In genomic region chrX:74246693-74247092, GRCm38 (mm10) we compare ENCODE assay signal across 8 mouse cellular contexts. TPM values are rescaled to one million over a fixed set of nuclear protein-coding genes. Genes with fewer than 3 reads are reported as not detected.
DNase-seq lines count a peak whose midpoint lies in the region; ATAC-seq and TF ChIP-seq lines count a peak whose summit lies in the region.

No protein-coding gene starts in this region.

- TF ChIP-seq POLR2A in liver, adult 2 months (IDR thresholded peaks at IDR 0.05; ENCODE audit: extremely low read depth, insufficient read depth, low read length): no peak

- 0 out of 2 replicates have a peak, but pooled peaks have one; percentile 7 for ATAC-seq in embryonic facial prominence, embryonic 12.5 days (ENCODE audit: insufficient number of reproducible peaks, insufficient read depth, low FRiP score, low TSS enrichment)
- peak; percentile 23 for ATAC-seq in hindbrain, embryonic 15.5 days (ENCODE audit: low FRiP score, low read depth)
- ATAC-seq in megakaryocyte, adult 5-6 weeks (ENCODE audit: poor library complexity, severe bottlenecking): 0 out of 2 replicates have a peak, but pooled peaks have one; percentile 7

- DNase-seq in liver, adult 2 months (ENCODE audit: extremely low read depth, low read depth, low spot score): no peak
- DNase-seq in liver: no peak
- DNase-seq in adrenal gland, adult 2 months: no peak
- no peak for DNase-seq in thymus, postnatal 36 days
- no peak for DNase-seq in embryo, embryonic 11 days

- no peaks in the 10 kb centered on the region for H3K36me3 ChIP-seq in liver, adult 2 months (ENCODE audit: control insufficient read depth, insufficient read depth, low read length)
- peaks cover 13% of the 10 kb centered on the region for H3K36me3 ChIP-seq in embryonic facial prominence, embryonic 12.5 days
- peaks cover 13% of the 10 kb centered on the region for H3K36me3 ChIP-seq in hindbrain, embryonic 15.5 days

- TF ChIP-seq CTCF in liver, adult 2 months (IDR thresholded peaks at IDR 0.05; ENCODE audit: low read depth, low read length): no peak

- peaks cover 3% of the 10 kb centered on the region; the same call in 1 of the 2 replicates for H3K4me1 ChIP-seq in liver, adult 2 months (ENCODE audit: control insufficient read depth, insufficient read depth, low read length)
- peaks cover 8% of the 10 kb centered on the region; the same call in 1 of the 2 replicates for H3K4me1 ChIP-seq in embryonic facial prominence, embryonic 12.5 days
- H3K4me1 ChIP-seq in hindbrain, embryonic 15.5 days (replicated peaks): peaks cover 27% of the 10 kb centered on the region

- 7% methylated on average over 15 of the region's 15 CpGs for WGBS in liver, adult 2 months
- WGBS in embryonic facial prominence, embryonic 12.5 days: 19% methylated on average over 15 of the region's 15 CpGs
- 24% methylated on average over 13 of the region's 15 CpGs for WGBS in hindbrain, embryonic 15.5 days

- peak overlapping the region; percentile 59 for H3K4me2 ChIP-seq in embryonic facial prominence, embryonic 12.5 days (replicated peaks)
- H3K4me2 ChIP-seq in hindbrain, embryonic 15.5 days: peak overlapping the region; percentile 67

- no peaks in the 10 kb centered on the region for H3K27me3 ChIP-seq in liver, adult 2 months (ENCODE audit: control insufficient read depth, insufficient read depth, low read length)
- no peaks in the 10 kb centered on the region for H3K27me3 ChIP-seq in embryonic facial prominence, embryonic 12.5 days
- no peaks in the 10 kb centered on the region for H3K27me3 ChIP-seq in hindbrain, embryonic 15.5 days

- H3K4me3 ChIP-seq in liver, adult 2 months (ENCODE audit: insufficient read depth, low read depth, low read length): peak overlapping the region; percentile 60
- H3K4me3 ChIP-seq in embryonic facial prominence, embryonic 12.5 days: peak overlapping the region; percentile 57
- peak overlapping the region; percentile 58 for H3K4me3 ChIP-seq in hindbrain, embryonic 15.5 days

- peak overlapping the region; percentile 38; the same call in 1 of the 2 replicates for H3K27ac ChIP-seq in liver, adult 2 months (replicated peaks; ENCODE audit: insufficient read depth, low read depth, low read length)
- peak overlapping the region; percentile 89 for H3K27ac ChIP-seq in embryonic facial prominence, embryonic 12.5 days
- H3K27ac ChIP-seq in hindbrain, embryonic 15.5 days (replicated peaks): peak overlapping the region; percentile 76

- peak overlapping the region; percentile 67 for H3K9ac ChIP-seq in liver, adult 2 months (ENCODE audit: low read depth, low read length)
- peak overlapping the region; percentile 56 for H3K9ac ChIP-seq in embryonic facial prominence, embryonic 12.5 days
- peak overlapping the region; percentile 29 for H3K9ac ChIP-seq in hindbrain, embryonic 15.5 days

- no peaks in the 10 kb centered on the region for H3K9me3 ChIP-seq in embryonic facial prominence, embryonic 12.5 days
- no peaks in the 10 kb centered on the region for H3K9me3 ChIP-seq in hindbrain, embryonic 15.5 days

- no peaks in the 10 kb centered on the region for H3K79me2 ChIP-seq in liver, adult 2 months (ENCODE audit: control insufficient read depth, insufficient read depth, low read length)

RNA-seq across cellular contexts. Expression of gene Flna, which starts 2.9 kb away (rescaled TPM):
- 34.8 and 47.3 TPM in 2 replicates for total RNA-seq in liver, adult 2 months (2014; rRNA removed)
- polyA plus RNA-seq in liver, adult 2 months (2012; rRNA removed): 14.9 and 24.4 TPM in 2 replicates
- 359 and 360 TPM in 2 replicates for polyA plus RNA-seq in embryonic facial prominence, embryonic 12.5 days (2016; fragmentation: Nextera tagmentation; extraction: Ambion mirVana)
- 87.8 and 92.0 TPM in 2 replicates for polyA plus RNA-seq in hindbrain, embryonic 15.5 days (2015; fragmentation: Nextera tagmentation; extraction: Ambion mirVana)
- total RNA-seq in megakaryocyte, adult 5-6 weeks (2015): 614 and 619 TPM in 2 replicates
- 2,027 and 2,122 TPM in 2 replicates for total RNA-seq in megakaryocyte, adult 5-6 weeks (2017)
- 100 to 1,000 TPM; 120 to 195 TPM for total RNA-seq in adrenal gland, adult 2 months (2021)
- polyA plus RNA-seq in adrenal gland, adult 2 months (2012; rRNA removed): 134 and 139 TPM in 2 replicates

RNA-seq across cellular contexts. Expression of gene Emd, which starts 7.8 kb away (rescaled TPM):
- 10.2 and 10.3 TPM in 2 replicates for total RNA-seq in liver, adult 2 months (2014; rRNA removed)
- polyA plus RNA-seq in liver, adult 2 months (2012; rRNA removed): 32.4 and 38.8 TPM in 2 replicates
- polyA plus RNA-seq in embryonic facial prominence, embryonic 12.5 days (2016; fragmentation: Nextera tagmentation; extraction: Ambion mirVana): 21.9 and 24.4 TPM in 2 replicates
- 14.5 and 16.7 TPM in 2 replicates for polyA plus RNA-seq in hindbrain, embryonic 15.5 days (2015; fragmentation: Nextera tagmentation; extraction: Ambion mirVana)
- total RNA-seq in megakaryocyte, adult 5-6 weeks (2015): 89.4 and 95.2 TPM in 2 replicates
- 73.3 and 99.8 TPM in 2 replicates for total RNA-seq in megakaryocyte, adult 5-6 weeks (2017)
- total RNA-seq in adrenal gland, adult 2 months (2021): 100 to 1,000 TPM in 1 of 2 experiments, 10 to 100 TPM in 1; 53.9 to 170 TPM
- polyA plus RNA-seq in adrenal gland, adult 2 months (2012; rRNA removed): 68.7 and 74.1 TPM in 2 replicates

RNA-seq across cellular contexts. Expression of gene Rpl10, which starts 23.9 kb away (rescaled TPM):
- 1,181 and 1,274 TPM in 2 replicates for total RNA-seq in liver, adult 2 months (2014; rRNA removed)
- 968 and 1,030 TPM in 2 replicates for polyA plus RNA-seq in liver, adult 2 months (2012; rRNA removed)
- 745 and 775 TPM in 2 replicates for polyA plus RNA-seq in embryonic facial prominence, embryonic 12.5 days (2016; fragmentation: Nextera tagmentation; extraction: Ambion mirVana)
- 396 and 404 TPM in 2 replicates for polyA plus RNA-seq in hindbrain, embryonic 15.5 days (2015; fragmentation: Nextera tagmentation; extraction: Ambion mirVana)
- total RNA-seq in megakaryocyte, adult 5-6 weeks (2015): 2,650 and 3,055 TPM in 2 replicates
- total RNA-seq in megakaryocyte, adult 5-6 weeks (2017): 1,311 and 1,465 TPM in 2 replicates
- total RNA-seq in adrenal gland, adult 2 months (2021): 100 to 1,000 TPM; 220 to 443 TPM
- polyA plus RNA-seq in adrenal gland, adult 2 months (2012; rRNA removed): 692 and 707 TPM in 2 replicates

RNA-seq across cellular contexts. Expression of gene Taz, which starts 35.0 kb away (rescaled TPM):
- total RNA-seq in liver, adult 2 months (2014; rRNA removed): 29.7 and 37.2 TPM in 2 replicates
- polyA plus RNA-seq in liver, adult 2 months (2012; rRNA removed): 48.8 and 53.9 TPM in 2 replicates
- 84.4 and 85.7 TPM in 2 replicates for polyA plus RNA-seq in embryonic facial prominence, embryonic 12.5 days (2016; fragmentation: Nextera tagmentation; extraction: Ambion mirVana)
- 73.2 and 80.1 TPM in 2 replicates for polyA plus RNA-seq in hindbrain, embryonic 15.5 days (2015; fragmentation: Nextera tagmentation; extraction: Ambion mirVana)
- 45.2 and 49.3 TPM in 2 replicates for total RNA-seq in megakaryocyte, adult 5-6 weeks (2015)
- total RNA-seq in megakaryocyte, adult 5-6 weeks (2017): 28.1 and 33.1 TPM in 2 replicates
- total RNA-seq in adrenal gland, adult 2 months (2021): 10 to 100 TPM; 56.6 to 74.2 TPM
- polyA plus RNA-seq in adrenal gland, adult 2 months (2012; rRNA removed): 126 and 136 TPM in 2 replicates

RNA-seq across cellular contexts. Expression of gene Dnase1l1, which starts 35.4 kb away (rescaled TPM):
- 3.5 and 6.1 TPM in 2 replicates for total RNA-seq in liver, adult 2 months (2014; rRNA removed)
- 4.9 and 5.5 TPM in 2 replicates for polyA plus RNA-seq in liver, adult 2 months (2012; rRNA removed)
- 9.1 and 9.6 TPM in 2 replicates for polyA plus RNA-seq in embryonic facial prominence, embryonic 12.5 days (2016; fragmentation: Nextera tagmentation; extraction: Ambion mirVana)
- 4.4 and 4.7 TPM in 2 replicates for polyA plus RNA-seq in hindbrain, embryonic 15.5 days (2015; fragmentation: Nextera tagmentation; extraction: Ambion mirVana)
- total RNA-seq in megakaryocyte, adult 5-6 weeks (2015): 105 and 116 TPM in 2 replicates
- total RNA-seq in megakaryocyte, adult 5-6 weeks (2017): 63.8 and 69.1 TPM in 2 replicates
- total RNA-seq in adrenal gland, adult 2 months (2021): 10 to 100 TPM; 13.1 to 13.5 TPM
- polyA plus RNA-seq in adrenal gland, adult 2 months (2012; rRNA removed): 7.5 and 9.5 TPM in 2 replicates

Comparison
In these comparisons a context has a peak if more than half of its experiments do, and no peak if none do; other contexts are left out.
1. H3K27ac ChIP-seq: peak in every context shown above with its lines; median percentile 89 in embryonic facial prominence, embryonic 12.5 days; 76 in hindbrain, embryonic 15.5 days; 38 in liver, adult 2 months.